Mouse (Mus musculus): Measurements from ENCODE around the gene Rab6b. TPM values are rescaled to one million over a fixed set of nuclear protein-coding genes. Genes with fewer than 3 reads are reported as not detected.

The Rab6b gene
- polyA plus RNA-seq, 1 experiment from 2014 or later = 1.7 TPM

DNA sequence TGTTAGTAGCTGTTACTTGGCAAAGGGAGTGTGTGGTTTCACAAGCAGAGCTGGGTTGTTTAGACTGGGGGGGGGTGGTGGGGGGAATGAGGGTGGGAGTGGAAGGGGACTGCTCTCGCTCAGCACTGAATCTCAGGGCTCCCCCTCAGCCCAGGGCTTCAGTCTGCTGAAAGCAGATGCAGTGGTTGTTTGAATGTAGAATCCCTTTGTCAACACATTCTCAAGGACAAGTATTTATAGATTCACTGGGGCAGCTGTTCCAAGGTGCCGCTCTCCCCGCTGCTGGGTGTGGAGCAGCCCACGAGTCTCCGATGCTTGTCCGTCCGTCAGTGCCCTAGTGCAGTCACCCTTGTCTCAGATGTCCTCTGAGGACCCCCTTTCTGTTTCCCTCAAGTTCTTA lies 29.7 kb downstream of the Rab6b start:
- no peak overlapping the region for H3K4me2 ChIP-seq
- WGBS (ENCODE audit: insufficient replicate concordance) = 60% methylated on average over 7 of the region's 7 CpGs
- no peak overlapping the region for H3K4me3 ChIP-seq (ENCODE audit: low read depth, low read length)
- H3K4me1 ChIP-seq (ENCODE audit: control insufficient read depth, insufficient read depth, low read length) = peaks cover 27% of the 10 kb centered on the region
- H3K27me3 ChIP-seq (ENCODE audit: control insufficient read depth, insufficient read depth, low read length) = no peaks in the 10 kb centered on the region
- no peak overlapping the region for H3K9ac ChIP-seq (ENCODE audit: low read depth, low read length)
- no peak for ATAC-seq (replicated peaks; ENCODE audit: insufficient number of reproducible peaks, low FRiP score, low TSS enrichment)
- no peaks in the 10 kb centered on the region for H3K36me3 ChIP-seq (ENCODE audit: control insufficient read depth, insufficient read depth, low read length)
- peak overlapping the region; percentile 62; the same call in 1 of the 2 replicates for H3K27ac ChIP-seq (ENCODE audit: low read depth, low read length)
- H3K9me3 ChIP-seq (replicated peaks; ENCODE audit: control insufficient read depth, low read length) = no peaks in the 10 kb centered on the region

GRCm38 (mm10) chr9:103143881-103144280 lies 32.3 kb downstream of the Rab6b start:
- H3K27me3 ChIP-seq (ENCODE audit: control insufficient read depth, insufficient read depth, low read length) = no peaks in the 10 kb centered on the region
- H3K4me1 ChIP-seq (ENCODE audit: control insufficient read depth, insufficient read depth, low read length) = peaks cover 18% of the 10 kb centered on the region
- H3K36me3 ChIP-seq (ENCODE audit: control insufficient read depth, insufficient read depth, low read length) = no peaks in the 10 kb centered on the region
- H3K4me3 ChIP-seq (ENCODE audit: low read depth, low read length) = no peak overlapping the region
- no peaks in the 10 kb centered on the region for H3K9me3 ChIP-seq (replicated peaks; ENCODE audit: control insufficient read depth, low read length)
- no peak overlapping the region for H3K4me2 ChIP-seq
- no peak overlapping the region for H3K9ac ChIP-seq (ENCODE audit: low read depth, low read length)
- 39% methylated on average over 4 of the region's 4 CpGs for WGBS (ENCODE audit: insufficient replicate concordance)
- ATAC-seq (replicated peaks; ENCODE audit: insufficient number of reproducible peaks, low FRiP score, low TSS enrichment) = no peak
- no peak overlapping the region for H3K27ac ChIP-seq (ENCODE audit: low read depth, low read length)

- peaks cover 15% of the 10 kb centered on the region for H3K4me1 ChIP-seq (ENCODE audit: control insufficient read depth, insufficient read depth, low read length)
- WGBS (ENCODE audit: insufficient replicate concordance) = 38% methylated on average over 5 of the region's 5 CpGs
- peak overlapping the region; percentile 16; the same call in 1 of the 2 replicates for H3K9ac ChIP-seq (ENCODE audit: low read depth, low read length)
- no peaks in the 10 kb centered on the region for H3K27me3 ChIP-seq (ENCODE audit: control insufficient read depth, insufficient read depth, low read length)
- H3K36me3 ChIP-seq (ENCODE audit: control insufficient read depth, insufficient read depth, low read length) = no peaks in the 10 kb centered on the region
- no peak overlapping the region for H3K4me2 ChIP-seq
- H3K9me3 ChIP-seq (replicated peaks; ENCODE audit: control insufficient read depth, low read length) = no peaks in the 10 kb centered on the region
- no peak for ATAC-seq (replicated peaks; ENCODE audit: insufficient number of reproducible peaks, low FRiP score, low TSS enrichment)
- H3K27ac ChIP-seq (ENCODE audit: low read depth, low read length) = no peak overlapping the region
- H3K4me3 ChIP-seq (ENCODE audit: low read depth, low read length) = no peak overlapping the region
Measured at GRCm38 (mm10) chr9:103145351-103145750, 33.8 kb downstream of the Rab6b start.

DNA sequence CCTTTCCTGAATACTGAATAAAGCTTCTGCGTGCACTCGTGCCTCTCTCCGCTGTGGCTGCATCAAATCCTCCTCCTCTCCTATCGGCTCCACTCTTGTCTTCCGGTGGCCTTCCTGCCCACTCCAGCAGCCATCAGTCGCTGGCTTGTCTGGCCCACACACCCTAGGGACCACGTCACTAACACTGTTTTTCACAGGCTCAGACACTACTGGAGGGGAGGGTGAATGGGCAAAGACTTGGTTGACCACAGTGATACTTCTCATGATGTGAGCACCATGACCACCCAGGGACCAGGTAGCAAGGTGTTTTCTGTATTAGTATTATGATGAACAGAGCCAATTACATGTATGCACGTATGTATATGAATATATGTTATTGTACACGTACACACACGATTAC lies 34.7 kb downstream of the Rab6b start:
- no peak for ATAC-seq (replicated peaks; ENCODE audit: insufficient number of reproducible peaks, low FRiP score, low TSS enrichment)
- H3K36me3 ChIP-seq (ENCODE audit: control insufficient read depth, insufficient read depth, low read length) = no peaks in the 10 kb centered on the region
- no peaks in the 10 kb centered on the region for H3K27me3 ChIP-seq (ENCODE audit: control insufficient read depth, insufficient read depth, low read length)
- H3K9me3 ChIP-seq (replicated peaks; ENCODE audit: control insufficient read depth, low read length) = no peaks in the 10 kb centered on the region
- no peak overlapping the region for H3K4me2 ChIP-seq
- 80% methylated on average over 10 of the region's 10 CpGs for WGBS (ENCODE audit: insufficient replicate concordance)
- peaks cover 12% of the 10 kb centered on the region; the same call in 1 of the 2 replicates for H3K4me1 ChIP-seq (ENCODE audit: control insufficient read depth, insufficient read depth, low read length)
- H3K4me3 ChIP-seq (ENCODE audit: low read depth, low read length) = no peak overlapping the region
- H3K9ac ChIP-seq (ENCODE audit: low read depth, low read length) = no peak overlapping the region
- no peak overlapping the region for H3K27ac ChIP-seq (ENCODE audit: low read depth, low read length)

DNA sequence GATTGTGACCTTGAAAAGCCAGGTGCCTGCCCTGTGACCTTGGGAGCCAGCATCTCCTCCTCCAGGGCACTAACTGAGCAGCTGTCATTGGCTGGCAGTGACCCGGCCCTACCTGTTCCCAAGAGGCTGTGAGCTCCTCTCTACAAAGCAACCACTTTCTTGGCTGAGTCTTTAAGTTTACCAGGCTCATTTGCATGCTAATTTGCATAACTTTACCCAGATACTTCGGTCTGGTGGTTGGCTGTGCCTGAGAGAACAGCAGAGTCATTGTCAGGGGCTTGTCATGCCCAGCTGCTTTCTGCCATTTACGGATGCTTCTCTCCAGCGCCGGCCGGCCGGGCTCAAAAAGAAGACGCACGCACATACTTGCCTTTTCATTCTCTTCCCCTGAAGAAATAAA lies 35.1 kb downstream of the Rab6b start:
- Histone ChIP-seq H3K9ac (ENCODE audit: low read depth, low read length) (no peak overlapping the region), H3K27me3 (ENCODE audit: control insufficient read depth, insufficient read depth, low read length) (no peaks in the 10 kb centered on the region), H3K4me2 (no peak overlapping the region), H3K4me1 (ENCODE audit: control insufficient read depth, insufficient read depth, low read length) (peaks cover 12% of the 10 kb centered on the region; the same call in 1 of the 2 replicates), H3K36me3 (ENCODE audit: control insufficient read depth, insufficient read depth, low read length) (no peaks in the 10 kb centered on the region), H3K27ac (ENCODE audit: low read depth, low read length) (no peak overlapping the region), H3K4me3 (ENCODE audit: low read depth, low read length) (no peak overlapping the region), H3K9me3 (replicated peaks; ENCODE audit: control insufficient read depth, low read length) (no peaks in the 10 kb centered on the region)
- 43% methylated on average over 9 of the region's 9 CpGs for WGBS (ENCODE audit: insufficient replicate concordance)
- ATAC-seq (replicated peaks; ENCODE audit: insufficient number of reproducible peaks, low FRiP score, low TSS enrichment) = no peak

- Histone ChIP-seq H3K27me3 (ENCODE audit: control insufficient read depth, insufficient read depth, low read length) (no peaks in the 10 kb centered on the region), H3K9ac (ENCODE audit: low read depth, low read length) (no peak overlapping the region), H3K4me2 (no peak overlapping the region), H3K27ac (ENCODE audit: low read depth, low read length) (no peak overlapping the region), H3K4me3 (ENCODE audit: low read depth, low read length) (no peak overlapping the region), H3K9me3 (replicated peaks; ENCODE audit: control insufficient read depth, low read length) (no peaks in the 10 kb centered on the region), H3K36me3 (ENCODE audit: control insufficient read depth, insufficient read depth, low read length) (no peaks in the 10 kb centered on the region), H3K4me1 (ENCODE audit: control insufficient read depth, insufficient read depth, low read length) (peaks cover 12% of the 10 kb centered on the region; the same call in 1 of the 2 replicates)
- no peak for ATAC-seq (replicated peaks; ENCODE audit: insufficient number of reproducible peaks, low FRiP score, low TSS enrichment)
- WGBS (ENCODE audit: insufficient replicate concordance) = 55% methylated on average over 13 of the region's 13 CpGs
Measured at GRCm38 (mm10) chr9:103147103-103147502, 35.5 kb downstream of the Rab6b start.

GRCm38 (mm10) chr9:103149074-103149799 lies 37.6 kb downstream of the Rab6b start:
- Histone ChIP-seq H3K9ac (ENCODE audit: low read depth, low read length) (no peak overlapping the region), H3K27ac (ENCODE audit: low read depth, low read length) (no peak overlapping the region), H3K4me2 (no peak overlapping the region), H3K9me3 (replicated peaks; ENCODE audit: control insufficient read depth, low read length) (no peaks in the 10 kb centered on the region), H3K4me3 (ENCODE audit: low read depth, low read length) (no peak overlapping the region), H3K27me3 (ENCODE audit: control insufficient read depth, insufficient read depth, low read length) (no peaks in the 10 kb centered on the region), H3K4me1 (ENCODE audit: control insufficient read depth, insufficient read depth, low read length) (peaks cover 9% of the 10 kb centered on the region; the same call in 1 of the 2 replicates), H3K36me3 (ENCODE audit: control insufficient read depth, insufficient read depth, low read length) (no peaks in the 10 kb centered on the region)
- 76% methylated on average over 12 of the region's 12 CpGs for WGBS (ENCODE audit: insufficient replicate concordance)
- no peak for ATAC-seq (replicated peaks; ENCODE audit: insufficient number of reproducible peaks, low FRiP score, low TSS enrichment)

DNA sequence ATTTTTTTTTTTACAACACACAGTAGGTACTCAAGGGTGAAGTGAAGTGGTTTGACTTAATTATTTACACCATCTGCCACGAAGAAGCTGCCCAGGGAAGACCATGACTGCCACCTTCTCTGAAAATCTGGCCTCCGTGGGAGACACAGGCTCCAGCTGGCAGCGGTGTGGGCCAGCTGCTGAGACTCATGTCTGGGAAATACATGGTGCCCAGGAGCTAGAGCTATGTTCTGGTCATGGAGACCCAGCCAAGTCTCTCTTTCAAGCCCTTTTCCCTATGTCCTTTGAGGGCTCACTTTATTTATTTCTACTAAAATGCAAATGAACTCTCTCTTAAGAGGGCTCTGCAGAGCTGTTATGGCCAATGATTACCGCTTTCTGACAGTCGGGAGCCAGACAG lies 41.7 kb downstream of the Rab6b start:
- no peak overlapping the region for H3K4me3 ChIP-seq (ENCODE audit: low read depth, low read length)
- no peak overlapping the region for H3K27ac ChIP-seq (ENCODE audit: low read depth, low read length)
- no peaks in the 10 kb centered on the region for H3K36me3 ChIP-seq (ENCODE audit: control insufficient read depth, insufficient read depth, low read length)
- H3K9ac ChIP-seq (ENCODE audit: low read depth, low read length) = no peak overlapping the region
- H3K4me2 ChIP-seq = no peak overlapping the region
- H3K9me3 ChIP-seq (replicated peaks; ENCODE audit: control insufficient read depth, low read length) = no peaks in the 10 kb centered on the region
- H3K27me3 ChIP-seq (ENCODE audit: control insufficient read depth, insufficient read depth, low read length) = no peaks in the 10 kb centered on the region
- no peaks in the 10 kb centered on the region for H3K4me1 ChIP-seq (ENCODE audit: control insufficient read depth, insufficient read depth, low read length)
- no peak for ATAC-seq (replicated peaks; ENCODE audit: insufficient number of reproducible peaks, low FRiP score, low TSS enrichment)
- 72% methylated on average over 5 of the region's 5 CpGs for WGBS (ENCODE audit: insufficient replicate concordance)

DNA sequence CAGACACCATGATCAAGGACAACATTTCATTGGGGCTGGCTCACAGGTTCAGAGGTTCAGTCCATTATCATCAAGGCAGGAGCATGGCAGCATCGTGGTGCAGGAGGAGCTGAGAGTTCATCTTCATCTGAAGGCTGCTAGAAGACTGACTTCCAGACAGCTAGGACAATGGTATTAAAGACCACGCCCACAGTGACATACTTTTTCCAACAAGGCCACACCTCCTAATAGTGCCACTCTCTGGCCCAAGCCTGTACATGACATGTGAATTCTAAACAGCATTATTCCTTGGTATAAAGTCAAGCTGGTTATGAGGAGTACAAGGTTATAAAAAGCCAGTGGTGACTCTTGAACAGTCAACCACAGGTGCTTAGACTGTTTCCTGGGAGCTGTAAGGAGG lies 43.0 kb downstream of the Rab6b start:
- Histone ChIP-seq H3K9ac (ENCODE audit: low read depth, low read length) (no peak overlapping the region), H3K4me1 (ENCODE audit: control insufficient read depth, insufficient read depth, low read length) (no peaks in the 10 kb centered on the region), H3K4me3 (ENCODE audit: low read depth, low read length) (no peak overlapping the region), H3K36me3 (ENCODE audit: control insufficient read depth, insufficient read depth, low read length) (no peaks in the 10 kb centered on the region), H3K27me3 (ENCODE audit: control insufficient read depth, insufficient read depth, low read length) (no peaks in the 10 kb centered on the region), H3K9me3 (replicated peaks; ENCODE audit: control insufficient read depth, low read length) (no peaks in the 10 kb centered on the region), H3K4me2 (no peak overlapping the region), H3K27ac (ENCODE audit: low read depth, low read length) (no peak overlapping the region)
- no peak for ATAC-seq (replicated peaks; ENCODE audit: insufficient number of reproducible peaks, low FRiP score, low TSS enrichment)
- 79% methylated on average over 2 of the region's 2 CpGs for WGBS (ENCODE audit: insufficient replicate concordance)

Measured in heart, embryonic 11.5 days (tissue).